Mouse (Mus musculus) brain, embryonic 14.5 days (tissue): ENCODE data around the gene Slx4ip.

Source experiments
- CTCF ChIP-seq: fragments of 200-500 bp; IDR thresholded peaks from 2 replicates; pipeline ENCODE4 v1.5.1; 2012; ENCODE audit warnings: inconsistent platforms, mild to moderate bottlenecking, moderate library complexity, borderline replicate concordance; ENCODE audit not compliant: insufficient read depth, insufficient read length; ENCODE audit errors: extremely low read depth
- POLR2A ChIP-seq: fragments of 200-500 bp; IDR thresholded peaks from 2 replicates; pipeline ENCODE4 v1.6.1; 2012; ENCODE audit warnings: mild to moderate bottlenecking, inconsistent platforms, borderline replicate concordance; ENCODE audit not compliant: poor library complexity, insufficient read depth, insufficient read length, severe bottlenecking; ENCODE audit errors: extremely low read depth

DNA sequence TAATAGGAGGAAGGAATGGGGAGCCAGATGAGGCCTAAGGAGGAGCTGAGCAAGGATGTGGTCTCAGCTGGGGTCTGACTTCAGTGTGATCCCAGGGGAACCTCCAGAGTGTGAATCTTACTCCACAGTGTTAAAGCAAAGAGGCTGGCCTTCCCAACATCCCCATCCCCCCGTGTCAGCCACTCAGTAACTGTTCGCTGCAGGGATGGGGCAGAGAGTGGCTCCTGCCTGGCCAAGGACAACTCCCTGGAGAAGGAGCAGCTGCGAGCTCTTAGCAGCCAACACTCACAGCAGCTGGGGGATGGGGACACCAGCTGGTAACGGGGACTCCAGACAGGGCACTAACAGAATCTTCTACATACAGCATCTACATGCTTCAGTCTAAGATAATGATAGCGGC lies 210.1 kb downstream of the Slx4ip start:
- TF ChIP-seq CTCF, result no peak
- TF ChIP-seq POLR2A, result no peak
